Mouse (Mus musculus): ENCODE measurements around the gene Plekhj1. TPM values are rescaled to one million over a fixed set of nuclear protein-coding genes. Genes with fewer than 3 reads are reported as not detected.
"Not testable (repeated sequence)": the region's sequence is repeated elsewhere in the genome, so short reads cannot be mapped to it uniquely, and the experiment has no call there.

The Plekhj1 gene
- total RNA-seq, 2 experiments from 2014 or later, result 32.6 to 32.9 TPM

DNA sequence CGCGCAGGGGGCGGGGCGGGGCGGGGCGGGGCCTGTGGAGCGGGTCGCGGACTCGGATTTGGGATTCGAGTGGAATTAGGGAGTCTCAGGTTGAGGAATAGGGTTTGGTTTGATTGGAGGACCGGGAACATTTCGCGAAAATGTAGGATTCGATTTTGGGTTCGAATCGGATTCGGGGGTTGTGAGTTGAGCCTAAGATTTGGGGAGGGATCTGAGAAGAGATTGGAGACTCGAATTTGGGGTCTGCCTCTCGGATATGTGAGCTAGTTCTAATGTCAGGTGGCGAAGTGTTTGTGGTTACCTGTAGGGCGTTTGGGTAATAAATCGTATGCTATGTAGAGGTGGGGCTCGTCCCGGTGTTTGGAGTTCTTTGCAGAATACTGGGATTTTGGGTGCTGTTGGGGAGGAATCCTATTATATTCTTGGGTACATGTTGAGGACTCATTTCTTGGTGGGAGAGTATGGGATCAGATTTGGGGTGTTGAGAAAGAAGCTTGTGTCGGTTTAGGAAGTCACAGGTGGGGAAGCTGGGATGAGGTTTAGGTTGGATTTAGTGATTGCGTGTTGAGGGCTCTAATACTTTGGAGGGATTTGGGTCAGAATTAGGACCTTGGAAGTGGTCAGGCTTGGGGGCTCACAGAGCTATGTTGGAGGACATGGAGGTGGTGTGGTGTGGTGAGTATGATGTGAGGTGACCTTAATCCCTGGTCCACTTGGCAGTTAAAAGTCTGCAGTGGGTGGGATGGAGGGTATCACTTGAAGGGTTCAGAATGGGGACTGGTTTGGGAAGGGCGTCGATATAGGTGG is 28.8 kb upstream of the Plekhj1 start:
- intact Hi-C loops (cut with DNase I), result loop anchor here (2.0 kb wide), 1 partner anchor 28 kb away; the partner anchor contains the start of genes Lsm7 and Sppl2b
- no peak for DNase-seq

- intact Hi-C loops (cut with DNase I), result loop anchor here (2.0 kb wide), 1 partner anchor 28 kb away; the partner anchor contains the start of genes Lsm7 and Sppl2b
- peak; percentile 99 for DNase-seq
These were observed 28.0 kb upstream of the Plekhj1 start, which contains the start of gene Oaz1 for GRCm38 (mm10) chr10:80826151-80827062. Gene Oaz1 (plus strand): TSS chr10:80826656.

DNA sequence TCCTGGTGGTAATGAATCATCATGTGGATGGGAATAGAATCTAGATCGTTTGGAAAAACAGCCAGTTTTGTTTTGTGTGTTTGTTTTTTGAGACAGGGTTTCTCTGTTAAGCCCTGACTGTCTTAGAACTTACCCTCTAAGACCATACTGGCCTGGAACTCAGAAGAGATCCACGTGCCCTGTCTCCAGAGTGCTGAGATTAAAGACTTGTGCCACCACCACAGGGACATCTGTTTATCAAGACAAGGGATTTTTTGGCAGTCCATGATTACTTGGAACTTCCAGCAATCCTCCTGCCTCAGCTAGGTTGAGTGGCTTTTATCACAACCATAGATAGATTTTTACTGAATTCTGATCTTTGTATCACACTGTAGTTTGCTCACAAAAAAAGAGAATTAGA is 26.4 kb upstream of the Plekhj1 start:
- intact Hi-C loops (cut with DNase I), result loop anchor here (1.0 to 5.0 kb wide), 2 partner anchors 51 to 172 kb away; no protein-coding TSS in a partner anchor

GRCm38 (mm10) chr10:80823847-80824643 is 25.6 kb upstream of the Plekhj1 start:
- intact Hi-C loops (cut with DNase I), result loop anchor here (1.0 to 5.0 kb wide), 2 partner anchors 52 to 173 kb away; no protein-coding TSS in a partner anchor

More for the DNA sequence above, 26.4 kb upstream of the Plekhj1 start:
- no peak for DNase-seq

GRCm38 (mm10) chr10:80823316-80823715 is 24.9 kb upstream of the Plekhj1 start:
- intact Hi-C loops (cut with DNase I), result loop anchor here (5.0 kb wide), 1 partner anchor 174 kb away; no protein-coding TSS in a partner anchor
- no peak for DNase-seq

More at GRCm38 (mm10) chr10:80823847-80824643, 25.6 kb upstream of the Plekhj1 start:
- no peak for DNase-seq

DNA sequence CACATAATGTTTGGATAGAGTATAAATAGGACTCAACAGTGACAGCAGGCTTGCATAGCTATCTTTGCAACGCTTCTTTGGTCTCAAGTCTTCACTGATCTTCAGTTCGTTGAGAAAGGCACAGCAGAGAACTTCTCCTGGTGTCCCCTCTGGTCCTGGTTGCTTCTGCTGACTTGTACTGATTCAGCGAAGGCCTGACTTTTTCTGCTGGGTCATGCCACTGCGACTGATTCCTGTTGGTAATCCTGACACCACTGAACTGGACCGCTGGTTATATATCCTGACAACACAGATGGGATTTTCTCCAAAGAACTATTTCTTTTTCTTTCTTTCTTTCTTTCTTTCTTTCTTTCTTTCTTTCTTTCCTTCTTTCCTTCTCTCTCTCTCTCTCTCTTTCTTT is 24.1 kb upstream of the Plekhj1 start:
- intact Hi-C loops (cut with DNase I), result loop anchor here (5.0 kb wide), 1 partner anchor 175 kb away; no protein-coding TSS in a partner anchor
- DNase-seq, result no peak

DNA sequence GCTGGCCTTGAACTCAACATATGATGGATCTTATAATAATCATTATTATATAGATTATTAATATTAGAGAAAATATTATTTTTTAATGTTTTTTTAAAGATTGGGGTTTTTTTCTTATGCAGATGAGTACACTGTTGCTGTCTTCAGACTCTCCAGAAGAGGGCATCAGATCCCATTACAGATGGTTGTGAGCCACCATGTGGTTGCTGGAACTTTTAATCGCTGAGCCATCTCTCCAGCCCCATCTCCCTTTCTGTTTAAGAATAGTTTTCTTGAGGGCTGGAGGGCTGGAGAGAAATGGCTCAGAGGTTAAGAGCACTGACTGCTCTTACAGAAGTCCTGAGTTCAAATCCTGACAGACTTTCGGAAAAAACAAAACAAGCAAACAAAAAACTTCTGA is 23.6 kb upstream of the Plekhj1 start:
- intact Hi-C loops (cut with DNase I), result loop anchor here (5.0 kb wide), 1 partner anchor 175 kb away; no protein-coding TSS in a partner anchor
- no peak for DNase-seq

DNA sequence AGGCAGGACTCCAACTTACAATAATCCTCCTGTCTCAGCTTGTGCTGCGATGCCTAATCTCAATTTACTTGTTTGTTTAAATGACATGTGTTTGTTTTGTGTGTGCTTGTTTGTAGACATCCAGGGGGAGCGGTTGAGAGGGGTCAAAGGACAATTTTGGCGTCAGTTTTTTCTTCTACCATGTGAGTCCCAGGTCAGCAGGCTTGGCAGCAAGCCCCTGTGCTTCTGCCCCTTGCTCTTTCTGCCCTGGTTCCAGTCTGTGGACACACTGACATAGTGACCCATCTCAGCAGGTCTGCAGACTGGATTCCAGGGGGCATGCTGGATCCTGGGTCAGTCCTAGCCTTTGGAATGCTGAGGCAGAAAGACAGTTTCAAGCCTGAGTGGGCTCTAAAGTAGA is 21.0 kb upstream of the Plekhj1 start:
- intact Hi-C loops (cut with DNase I), result no loop called here
- DNase-seq, result no peak

GRCm38 (mm10) chr10:80818599-80819281 is 20.3 kb upstream of the Plekhj1 start:
- DNase-seq, result no peak
- intact Hi-C loops (cut with DNase I), result no loop called here

DNA sequence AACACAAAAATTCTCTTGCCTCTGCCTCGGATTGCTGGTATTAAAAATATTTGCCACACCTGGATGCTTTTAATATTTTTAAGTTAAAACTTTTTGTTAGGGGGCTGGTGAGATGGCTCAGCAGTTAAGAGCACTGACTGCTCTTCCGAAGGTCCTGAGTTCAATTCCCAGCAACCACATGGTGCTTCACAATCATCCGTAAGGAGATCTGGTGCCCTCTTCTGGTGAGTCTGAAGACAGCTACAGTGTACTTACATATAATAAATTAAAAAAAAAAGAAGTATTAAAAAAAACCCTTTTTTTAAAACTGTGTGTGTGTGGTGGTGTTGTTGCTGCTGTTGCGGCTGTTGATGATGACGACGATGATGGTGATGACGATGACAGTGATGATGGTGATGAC is 19.5 kb upstream of the Plekhj1 start:
- DNase-seq, result not testable (repeated sequence)
- intact Hi-C loops (cut with DNase I), result loop anchor here (2.0 kb wide), 1 partner anchor 69 kb away; no protein-coding TSS in a partner anchor

DNA sequence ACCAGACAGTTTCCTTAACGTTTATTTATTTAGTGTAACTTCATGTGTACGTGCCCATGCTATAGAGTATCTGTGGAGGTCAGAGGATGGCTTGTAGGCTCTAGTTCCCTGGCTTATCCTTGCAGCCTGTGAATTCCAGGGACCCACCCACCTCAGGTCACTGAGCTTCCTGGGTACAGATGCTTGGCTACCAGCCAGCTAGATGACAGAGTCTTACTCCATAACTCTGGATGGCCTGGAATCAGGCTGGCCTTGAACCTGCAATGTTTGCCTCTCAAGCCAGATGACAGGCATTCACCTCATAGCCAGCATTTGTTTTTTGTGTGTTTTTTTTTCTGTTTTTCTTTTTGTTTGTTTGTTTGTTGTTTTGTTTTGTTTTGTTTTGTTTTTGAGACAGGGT is 18.7 kb upstream of the Plekhj1 start:
- intact Hi-C loops (cut with DNase I), result loop anchor here (2.0 kb wide), 1 partner anchor 68 kb away; no protein-coding TSS in a partner anchor

GRCm38 (mm10) chr10:80816303-80816702 is 17.9 kb upstream of the Plekhj1 start:
- intact Hi-C loops (cut with DNase I), result loop anchor here (2.0 kb wide), 1 partner anchor 68 kb away; no protein-coding TSS in a partner anchor
- DNase-seq, result not testable (repeated sequence)

More for the DNA sequence above, 18.7 kb upstream of the Plekhj1 start:
- no peak for DNase-seq

DNA sequence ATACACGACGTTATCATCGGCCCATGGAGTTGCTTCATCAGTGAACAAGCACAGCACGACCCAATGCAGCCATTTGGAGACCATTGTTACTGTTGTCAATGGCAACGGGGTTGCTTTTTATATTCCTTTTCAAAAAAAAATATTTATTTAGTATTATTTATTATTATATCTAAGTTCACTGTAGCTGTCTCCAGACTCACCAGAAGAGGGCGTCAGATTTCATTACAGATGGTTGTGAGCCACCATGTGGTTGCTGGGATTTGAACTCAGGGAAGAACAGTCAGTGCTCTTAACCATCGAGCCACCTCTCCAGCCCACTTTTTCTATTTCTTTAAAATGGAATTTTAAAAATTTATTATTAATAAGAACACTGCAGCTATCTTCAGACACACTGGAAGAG is 16.4 kb upstream of the Plekhj1 start:
- intact Hi-C loops (cut with DNase I), result no loop called here
- DNase-seq, result no peak

DNA sequence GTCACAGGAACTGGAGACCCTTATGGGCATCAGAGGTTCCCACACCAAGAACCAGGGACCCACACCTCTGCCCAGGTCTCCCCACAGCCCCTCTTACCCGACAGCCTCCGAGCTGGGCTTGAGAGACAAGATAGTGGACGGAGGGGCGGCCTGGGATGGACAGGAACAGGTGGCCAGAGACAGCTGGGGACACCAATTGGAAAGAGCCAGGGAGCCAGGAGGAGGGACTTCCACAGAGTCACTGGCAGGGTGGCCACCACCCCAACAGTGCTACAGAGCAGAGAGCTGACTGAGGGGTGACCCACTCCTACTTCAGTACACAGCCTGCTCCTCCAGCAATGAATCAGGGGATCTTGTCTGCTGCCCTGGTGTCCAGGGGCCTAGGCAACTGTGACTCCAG is 14.9 kb upstream of the Plekhj1 start, which contains the start of gene Jsrp1:
Jsrp1 (minus strand) TSS at position 133 of the 400 bp plus-strand sequence.
- DNase-seq, result no peak
- intact Hi-C loops (cut with DNase I), result no loop called here

DNA sequence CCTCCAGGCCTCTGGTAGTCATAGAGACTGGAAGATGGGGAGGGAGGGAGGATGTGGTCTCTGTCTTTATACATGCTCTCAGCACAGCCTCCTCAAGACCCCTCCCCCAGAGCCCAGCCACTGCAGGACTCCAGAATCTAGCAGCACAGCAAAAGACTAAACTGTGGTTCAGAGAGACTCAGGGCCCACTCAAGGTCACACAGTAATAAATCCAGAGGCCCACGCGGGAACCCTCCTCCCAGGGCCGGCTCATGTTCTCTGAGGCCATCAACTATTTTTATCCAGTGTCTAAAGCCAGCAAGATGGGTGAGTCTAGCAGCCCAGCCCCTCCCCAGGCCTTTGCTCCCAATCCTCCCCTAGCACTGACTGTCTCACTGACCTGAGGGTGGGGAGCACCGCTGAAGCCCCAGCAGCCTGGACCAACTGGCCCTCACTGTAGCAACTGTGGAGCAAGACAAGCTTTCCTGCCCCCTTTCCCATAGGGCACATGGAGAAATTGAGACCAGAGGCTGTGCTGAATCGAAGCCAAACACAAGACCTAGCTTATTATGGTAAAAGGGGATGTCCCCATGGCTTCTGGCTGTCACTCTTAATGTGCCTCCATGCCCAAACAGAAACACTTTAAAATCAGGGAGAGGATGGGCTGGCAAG is 14.1 kb upstream of the Plekhj1 start:
- DNase-seq, result no peak
- intact Hi-C loops (cut with DNase I), result no loop called here

DNA sequence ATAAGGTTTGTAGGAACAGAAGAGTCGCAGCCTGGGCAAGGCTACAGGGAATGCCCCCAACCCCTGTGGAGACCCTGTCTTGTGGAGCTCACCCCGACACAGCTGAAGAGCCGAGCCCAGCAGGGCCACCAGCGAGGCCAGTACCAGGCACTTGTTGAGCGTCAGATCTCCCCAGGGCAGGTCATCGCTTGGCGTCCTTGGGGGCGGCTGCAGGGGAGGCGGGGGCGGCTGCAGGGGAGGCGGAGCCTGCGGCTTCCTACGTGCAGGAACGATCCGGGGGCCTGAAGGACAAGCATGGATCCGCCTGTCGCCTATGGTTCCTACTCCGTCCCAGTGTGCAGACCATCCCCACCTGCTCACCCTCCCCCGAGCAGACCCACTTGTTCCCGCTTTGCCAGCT is 11.7 kb upstream of the Plekhj1 start:
- no peak for DNase-seq
- intact Hi-C loops (cut with DNase I), result no loop called here

GRCm38 (mm10) chr10:80808985-80809632 is 10.7 kb upstream of the Plekhj1 start:
- intact Hi-C loops (cut with DNase I), result loop anchor here (5.0 kb wide), 3 partner anchors 62 to 188 kb away; no protein-coding TSS in a partner anchor
- DNase-seq, result no peak

Data from heart, postnatal 10 days (tissue).